Mouse (Mus musculus): ENCODE measurements around the gene Bloc1s1.

Bloc1s1 gene

GRCm38 (mm10) chr10:128904812-128905211 lies 19.0 kb downstream of the Bloc1s1 start:
- no peak for DNase-seq (ENCODE audit: low read depth)

GRCm38 (mm10) chr10:128902409-128902988 lies 21.3 kb downstream of the Bloc1s1 start:
- peak; percentile 85 for DNase-seq (ENCODE audit: low read depth)

GRCm38 (mm10) chr10:128901409-128901808 lies 22.4 kb downstream of the Bloc1s1 start:
- DNase-seq (ENCODE audit: low read depth) = peak; percentile 64

GRCm38 (mm10) chr10:128900698-128901097 lies 23.1 kb downstream of the Bloc1s1 start, which contains the start of gene Cd63:
Gene Cd63 (plus strand): TSS chr10:128900989.
- DNase-seq (ENCODE audit: low read depth) = peak; percentile 74

- DNase-seq (ENCODE audit: low read depth) = peak; percentile 66
These were observed 23.9 kb downstream of the Bloc1s1 start for GRCm38 (mm10) chr10:128899759-128900490.

GRCm38 (mm10) chr10:128897501-128897900 lies 26.3 kb downstream of the Bloc1s1 start:
- DNase-seq (ENCODE audit: low read depth) = no peak

- no peak for DNase-seq (ENCODE audit: low read depth)
These were observed 27.0 kb downstream of the Bloc1s1 start for GRCm38 (mm10) chr10:128896807-128897206.

- no peak for DNase-seq (ENCODE audit: low read depth)
These were observed 27.7 kb downstream of the Bloc1s1 start for GRCm38 (mm10) chr10:128895952-128896693.

- peak; percentile 91 for DNase-seq (ENCODE audit: low read depth)
These were observed 28.4 kb downstream of the Bloc1s1 start for GRCm38 (mm10) chr10:128895437-128895836.

- no peak for DNase-seq (ENCODE audit: low read depth)
These were observed 31.6 kb downstream of the Bloc1s1 start for GRCm38 (mm10) chr10:128892246-128892645.

- DNase-seq (ENCODE audit: low read depth) = peak; percentile 74
These were observed 32.3 kb downstream of the Bloc1s1 start, which contains the start of gene Gdf11 for GRCm38 (mm10) chr10:128891296-128892094. Gene Gdf11 (minus strand): TSS chr10:128891718.

- no peak for DNase-seq (ENCODE audit: low read depth)
These were observed 33.2 kb downstream of the Bloc1s1 start for GRCm38 (mm10) chr10:128890383-128891295.

GRCm38 (mm10) chr10:128889846-128890245 lies 34.0 kb downstream of the Bloc1s1 start:
- DNase-seq (ENCODE audit: low read depth) = no peak

GRCm38 (mm10) chr10:128888941-128889827 lies 34.7 kb downstream of the Bloc1s1 start:
- no peak for DNase-seq (ENCODE audit: low read depth)

- DNase-seq (ENCODE audit: low read depth) = no peak
These were observed 41.8 kb downstream of the Bloc1s1 start for GRCm38 (mm10) chr10:128882067-128882466.

- no peak for DNase-seq (ENCODE audit: low read depth)
These were observed 45.0 kb downstream of the Bloc1s1 start for GRCm38 (mm10) chr10:128878811-128879210.

- DNase-seq (ENCODE audit: low read depth) = peak; percentile 38
These were observed 45.5 kb downstream of the Bloc1s1 start for GRCm38 (mm10) chr10:128878291-128878690.

GRCm38 (mm10) chr10:128870341-128870740 lies 53.5 kb downstream of the Bloc1s1 start:
- DNase-seq (ENCODE audit: low read depth) = no peak
